Mouse (Mus musculus) cerebellum, adult 2 months (tissue): ENCODE data around the gene Cfap44. TPM values are rescaled to one million over a fixed set of nuclear protein-coding genes. Genes with fewer than 3 reads are reported as not detected.

Source experiments
- DNase-seq, 2 experiments: peaks; one replicate each; pipeline ENCODE4 v3.0.0; 2021
- H3K27ac ChIP-seq: fragments of 200-500 bp; 2 replicates; pipeline ENCODE4 v1.5.1; 2012; ENCODE audit warnings: low read length, control low read depth, inconsistent platforms; ENCODE audit not compliant: insufficient read depth
- H3K27me3 ChIP-seq: fragments of 200-500 bp; 2 replicates; pipeline ENCODE4 v1.6.1; 2012; ENCODE audit warnings: inconsistent platforms, mild to moderate bottlenecking, low read length, moderate library complexity; ENCODE audit not compliant: control insufficient read depth, insufficient read depth
- H3K4me1 ChIP-seq: fragments of 200-500 bp; 2 replicates; pipeline ENCODE4 v1.6.1; 2011; ENCODE audit warnings: low read length; ENCODE audit not compliant: control insufficient read depth, insufficient read depth
- H3K4me3 ChIP-seq: fragments of 200-500 bp; replicated peaks from 2 replicates; pipeline ENCODE3; 2011; ENCODE audit warnings: mild to moderate bottlenecking, low read depth, low read length, control low read depth; ENCODE audit not compliant: insufficient read depth
- CTCF ChIP-seq: fragments of 200-500 bp; IDR thresholded peaks from 2 replicates; pipeline ENCODE4 v1.5.1; 2011; ENCODE audit warnings: low read depth, mild to moderate bottlenecking, control low read depth, low read length, moderate library complexity, borderline replicate concordance; ENCODE audit not compliant: insufficient read depth
- POLR2A ChIP-seq: fragments of 200-500 bp; IDR thresholded peaks from 2 replicates; pipeline ENCODE4 v1.6.1; 2011; ENCODE audit warnings: low read length, control low read depth, borderline replicate concordance; ENCODE audit not compliant: insufficient read depth
- WGBS: fragments of 180-500 bp; shearing (Covaris S2); methylation state at CpG from one replicate; pipeline ENCODE4 v1.1.7; 2018; 5-methylcytosine and 5-hydroxymethylcytosine counted together
- polyA plus RNA-seq: library from polyadenylated mRNA; depleted of rRNA; stranded (reverse); fragments of >200 nt; gene quantifications from 2 replicates; pipeline ENCODE4 v1.2.3, GENCODE M21; 2012

The Cfap44 gene
- polyA plus RNA-seq, 1 experiment, result 1.5 TPM

GRCm38 (mm10) chr16:44408290-44408689, 13.7 kb downstream of the Cfap44 start:
- H3K27ac ChIP-seq, result no peak overlapping the region
- H3K4me1 ChIP-seq, result no peaks in the 10 kb centered on the region
- no peaks in the 10 kb centered on the region for H3K27me3 ChIP-seq
- TF ChIP-seq CTCF (no peak), POLR2A (no peak)
- no peak overlapping the region for H3K4me3 ChIP-seq
- 78% methylated on average over 2 of the region's 2 CpGs for WGBS
- no peak for DNase-seq

DNA sequence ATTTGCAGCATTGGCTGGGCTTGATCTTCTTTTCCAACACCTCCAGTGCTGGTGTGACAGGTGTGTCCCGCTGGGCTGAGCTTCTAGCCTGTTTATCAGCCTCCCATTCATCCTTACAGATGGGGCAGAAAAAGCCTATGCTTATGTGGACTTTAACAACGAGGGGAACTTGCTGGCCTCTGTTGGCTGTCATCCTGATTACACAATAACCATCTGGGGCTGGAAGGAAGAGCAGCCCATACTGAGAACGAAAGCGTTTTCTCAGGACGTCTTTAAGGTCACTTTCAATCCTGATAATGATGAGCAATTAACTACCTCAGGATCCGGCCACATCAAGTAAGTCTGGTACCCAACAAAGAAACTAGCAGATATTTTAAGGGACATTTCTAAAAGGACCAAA, 15.6 kb downstream of the Cfap44 start:
- Histone ChIP-seq H3K27ac (no peak overlapping the region), H3K4me3 (no peak overlapping the region), H3K27me3 (no peaks in the 10 kb centered on the region), H3K4me1 (no peaks in the 10 kb centered on the region)
- TF ChIP-seq POLR2A (no peak), CTCF (no peak)
- 24% methylated on average over 6 of the region's 6 CpGs for WGBS
- DNase-seq, result no peak

DNA sequence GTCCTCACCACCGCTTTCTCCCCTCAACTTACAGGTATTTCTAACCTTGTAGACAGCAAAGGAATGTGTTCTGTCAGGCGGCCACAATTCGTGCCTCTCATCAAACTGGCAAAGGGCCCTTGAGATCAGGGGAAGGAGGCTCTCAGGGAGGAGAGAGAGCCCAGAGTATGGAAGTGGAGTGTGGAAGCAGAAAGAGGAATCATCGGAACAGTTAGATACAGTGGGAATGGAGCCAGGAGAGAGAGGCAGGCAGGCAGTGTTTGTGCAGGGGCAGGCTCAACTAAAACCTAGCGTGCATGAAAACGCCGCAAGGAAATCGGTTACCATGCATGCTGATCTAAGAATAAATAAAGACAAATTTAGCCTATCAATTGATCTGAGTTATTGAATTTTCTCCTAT, 23.0 kb downstream of the Cfap44 start:
- no peak for TF ChIP-seq CTCF
- TF ChIP-seq POLR2A, result no peak
- WGBS, result 45% methylated on average over 8 of the region's 8 CpGs
- no peaks in the 10 kb centered on the region for H3K27me3 ChIP-seq
- no peak overlapping the region for H3K27ac ChIP-seq
- peak; percentile 20 to 34 for DNase-seq
- H3K4me1 ChIP-seq, result no peaks in the 10 kb centered on the region
- no peak overlapping the region for H3K4me3 ChIP-seq

DNA sequence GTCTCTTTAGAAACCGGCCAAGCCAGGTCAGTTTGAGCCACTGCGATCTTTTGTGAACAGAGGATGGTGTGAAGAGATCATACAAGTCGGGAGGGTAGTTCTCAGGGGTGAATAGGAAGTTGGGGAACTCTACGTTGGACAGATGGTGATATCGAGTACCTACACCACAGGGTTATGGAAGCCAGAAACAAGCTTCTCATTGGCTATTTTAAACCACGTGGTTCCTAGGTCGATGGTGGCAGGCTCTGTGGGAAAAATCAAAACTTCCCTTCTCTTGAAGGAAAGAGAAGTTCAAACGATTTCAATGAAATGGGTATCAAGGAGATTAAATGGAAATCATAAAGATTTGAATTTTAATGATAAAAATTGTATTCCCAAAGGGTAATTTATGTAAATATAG, 27.1 kb downstream of the Cfap44 start:
- no peaks in the 10 kb centered on the region for H3K27me3 ChIP-seq
- no peak overlapping the region for H3K4me3 ChIP-seq
- H3K27ac ChIP-seq, result no peak overlapping the region
- no peaks in the 10 kb centered on the region for H3K4me1 ChIP-seq
- DNase-seq, result no peak
- WGBS, result 88% methylated on average over 8 of the region's 8 CpGs
- no peak for TF ChIP-seq CTCF
- TF ChIP-seq POLR2A, result no peak

- TF ChIP-seq POLR2A (no peak), CTCF (no peak)
- Histone ChIP-seq H3K4me3 (no peak overlapping the region), H3K27ac (no peak overlapping the region), H3K27me3 (no peaks in the 10 kb centered on the region), H3K4me1 (no peaks in the 10 kb centered on the region)
- 23% methylated on average over 3 of the region's 3 CpGs for WGBS
- no peak for DNase-seq
Measured at GRCm38 (mm10) chr16:44423499-44423898, 28.9 kb downstream of the Cfap44 start.

DNA sequence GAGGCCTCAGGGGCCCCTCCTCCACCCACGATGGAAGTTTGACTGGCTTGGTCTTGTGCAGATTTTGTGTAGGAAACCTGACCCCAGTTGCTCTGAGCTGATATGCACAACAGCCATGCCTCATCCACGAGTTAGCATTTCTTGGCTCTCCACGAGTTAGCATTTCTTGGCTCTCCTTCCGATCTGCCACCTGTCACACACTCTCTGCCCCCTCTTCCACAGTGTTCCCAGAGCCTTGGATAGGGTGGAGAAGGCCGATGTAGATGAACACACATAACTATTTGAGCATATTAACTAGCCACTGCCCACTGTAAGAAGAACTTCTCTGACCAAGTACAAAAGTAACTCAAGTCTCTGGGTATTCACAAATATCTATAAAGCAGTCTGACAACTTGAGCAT, 33.9 kb downstream of the Cfap44 start:
- 20% methylated on average over 5 of the region's 5 CpGs for WGBS
- no peaks in the 10 kb centered on the region for H3K4me1 ChIP-seq
- no peak overlapping the region for H3K4me3 ChIP-seq
- H3K27ac ChIP-seq, result no peak overlapping the region
- H3K27me3 ChIP-seq, result no peaks in the 10 kb centered on the region
- TF ChIP-seq POLR2A (no peak), CTCF (no peak)
- DNase-seq, result no peak

DNA sequence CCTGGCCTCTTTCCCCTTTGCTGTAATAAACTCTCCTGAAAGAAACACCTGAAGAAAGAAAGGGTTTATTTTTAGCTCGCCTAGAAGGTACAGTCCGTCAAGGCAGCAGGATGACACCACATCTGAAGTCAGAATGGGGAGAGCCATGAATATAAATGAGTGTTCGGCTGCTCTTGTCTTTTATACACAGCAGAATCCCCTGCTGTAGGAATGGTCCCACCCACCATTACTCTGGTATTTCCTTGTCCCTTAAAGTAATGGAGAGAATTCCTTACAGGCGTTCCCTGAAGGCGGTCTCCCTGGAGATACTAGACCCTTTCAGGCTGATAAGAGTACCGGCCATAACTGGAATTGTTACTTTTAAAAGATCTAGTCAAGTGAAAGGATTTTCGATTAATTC, 35.4 kb downstream of the Cfap44 start:
- Histone ChIP-seq H3K4me3 (no peak overlapping the region), H3K27ac (no peak overlapping the region), H3K27me3 (no peaks in the 10 kb centered on the region), H3K4me1 (no peaks in the 10 kb centered on the region)
- 60% methylated on average over 7 of the region's 7 CpGs for WGBS
- no peak for DNase-seq
- TF ChIP-seq POLR2A (no peak), CTCF (no peak)

DNA sequence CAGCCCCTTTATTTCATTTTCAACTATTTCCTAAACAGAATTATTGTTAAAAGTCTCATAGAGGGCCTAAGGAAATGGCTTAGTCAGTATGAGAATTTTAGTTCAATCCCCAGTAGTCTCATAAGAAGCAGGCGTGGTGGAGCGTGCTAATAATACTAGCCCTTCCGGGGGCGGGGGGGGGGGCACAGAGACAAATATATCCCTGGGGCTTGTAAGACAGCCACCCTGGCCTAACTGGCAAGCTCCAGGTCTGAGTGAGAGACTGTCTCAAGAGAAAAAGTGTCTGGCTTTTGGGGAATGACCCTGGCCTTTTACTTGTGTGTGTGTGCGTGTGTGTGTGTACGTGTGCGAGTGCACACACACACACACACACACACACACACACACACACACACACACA, 40.3 kb downstream of the Cfap44 start:
- Histone ChIP-seq H3K27me3 (no peaks in the 10 kb centered on the region), H3K4me1 (no peaks in the 10 kb centered on the region), H3K4me3 (no peak overlapping the region), H3K27ac (no peak overlapping the region)
- TF ChIP-seq POLR2A (no peak), CTCF (no peak)
- WGBS, result 86% methylated on average over 7 of the region's 7 CpGs
- no peak for DNase-seq
